Mouse (Mus musculus) urinary bladder, postnatal 0 days (tissue): ENCODE results near the gene Acad8. TPM values are rescaled to one million over a fixed set of nuclear protein-coding genes. Genes with fewer than 3 reads are reported as not detected.

Source experiments
- polyA plus RNA-seq: library from polyadenylated mRNA; unstranded; fragments of >200 nt; fragmentation: Nextera tagmentation; extraction: Ambion mirVana; gene quantifications from 2 replicates; pipeline ENCODE4 v1.2.1, GENCODE M21; 2015

The Acad8 gene
- polyA plus RNA-seq = 19.8 and 22.0 TPM in 2 replicates

DNA sequence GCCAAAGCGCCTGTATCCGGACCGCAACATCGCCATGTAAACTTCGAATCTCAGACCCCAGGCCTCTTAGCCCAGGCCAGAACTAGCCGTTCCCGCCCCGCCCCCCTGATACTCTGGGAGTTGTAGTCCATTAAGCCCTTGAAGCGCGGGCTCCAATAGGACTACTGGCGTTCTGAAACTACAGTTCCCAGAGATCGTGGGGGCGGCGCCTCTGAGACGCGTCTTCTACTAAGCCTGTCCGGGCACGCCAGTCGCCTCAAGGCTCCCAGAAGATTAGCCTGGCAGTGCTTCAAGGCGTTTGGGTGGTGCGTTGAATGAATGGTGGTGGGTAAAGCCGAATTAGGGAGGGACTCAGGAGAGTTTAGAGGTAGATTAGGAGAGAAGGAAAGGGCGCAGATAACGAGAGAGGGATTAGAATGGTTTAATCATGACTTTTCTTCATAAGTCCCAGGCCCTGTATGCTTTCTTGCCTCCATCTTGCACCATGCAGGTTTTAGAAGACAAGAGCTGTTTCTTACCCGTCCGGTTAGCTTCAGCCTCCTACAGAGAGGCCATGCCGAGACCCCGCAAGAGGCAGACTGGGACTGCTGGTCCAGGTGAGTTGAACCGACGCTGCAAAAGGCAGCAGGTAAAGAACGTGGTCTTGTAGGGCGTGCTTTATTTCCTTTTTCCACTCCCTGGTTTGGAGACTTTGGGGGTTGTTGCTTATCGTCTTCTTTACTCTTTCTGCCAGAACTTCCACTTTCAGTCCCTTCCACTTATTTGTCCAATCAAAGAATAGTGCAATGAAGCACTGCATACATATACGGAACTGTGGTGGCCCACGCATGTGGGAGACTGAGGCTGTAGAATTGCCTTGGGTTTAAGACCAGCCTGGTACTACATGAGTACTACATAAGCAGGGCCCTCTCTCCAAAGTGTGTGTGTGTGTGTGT lies at the start of gene Acad8, which contains the start of gene Thyn1:
TSS of gene Acad8 (minus strand) at position 106 of the 935 bp plus-strand sequence.
TSS of gene Thyn1 (plus strand) at position 250 of the 935 bp plus-strand sequence.

DNA sequence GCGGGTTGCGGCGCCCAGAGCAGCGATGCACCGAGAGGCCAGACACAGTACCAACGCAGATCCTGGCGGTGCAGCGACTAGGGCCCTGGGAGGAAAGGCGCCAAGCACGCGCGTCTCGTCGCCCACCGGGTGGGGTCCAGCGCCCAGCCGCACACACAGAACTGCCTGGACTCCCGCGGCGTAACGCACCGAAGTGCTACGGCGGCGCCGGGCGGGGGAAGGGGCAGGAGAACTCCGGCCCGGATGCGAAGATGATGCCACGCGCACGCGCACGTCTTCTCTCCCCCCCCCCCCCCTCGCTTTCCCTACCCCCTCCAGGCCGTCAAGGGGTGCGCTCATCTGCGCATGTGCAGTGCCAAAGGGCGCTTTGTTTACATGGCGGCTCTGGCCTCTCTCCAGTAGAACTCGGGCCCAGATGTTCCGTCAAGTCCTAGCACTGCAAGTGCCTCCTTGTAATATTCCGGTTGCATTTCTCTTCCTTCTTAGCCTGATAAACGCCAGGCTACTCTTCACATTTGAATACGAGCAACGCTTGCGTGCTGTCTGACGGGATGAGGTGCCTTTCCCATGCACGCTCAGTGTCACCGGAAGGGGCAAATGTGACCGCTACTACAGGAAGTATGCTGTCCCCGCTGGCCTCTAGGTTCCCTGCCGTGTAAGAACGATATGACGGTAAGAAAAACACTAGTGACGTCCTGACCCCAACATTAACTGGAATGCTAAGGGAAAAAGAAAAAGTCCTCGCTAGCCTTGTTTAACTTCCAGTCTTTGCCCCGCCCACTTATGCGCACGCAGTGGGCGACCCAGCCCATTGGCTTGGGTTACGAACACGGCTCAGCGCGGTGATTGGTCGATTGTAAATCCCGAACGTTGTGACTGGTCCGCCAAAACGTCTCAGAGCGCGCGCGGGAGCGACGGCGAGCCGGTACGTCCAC lies 30.7 kb upstream of the Acad8 start, which contains the start of the genes Vps26b and Ncapd3:
TSS of gene Vps26b (minus strand) at position 238 of the 935 bp plus-strand sequence.
TSS of gene Ncapd3 (plus strand) at position 348 of the 935 bp plus-strand sequence.

Other genes with a start within 250 kb of the Acad8 start
- 9.1 and 11.1 TPM in 2 replicates for gene Glb1l2, start 193.1 kb downstream of the Acad8 start, polyA plus RNA-seq
- gene Glb1l3, start 138.7 kb downstream of the Acad8 start, polyA plus RNA-seq = 0.21 TPM in 1 of 2 replicates, not detected in the other
- gene Gm1110, start 76.5 kb downstream of the Acad8 start, polyA plus RNA-seq = not detected in 2 replicates
- 74.1 and 86.0 TPM in 2 replicates for gene Thyn1, start 144 bp upstream of the Acad8 start, polyA plus RNA-seq
- gene Vps26b, start 30.5 kb upstream of the Acad8 start, polyA plus RNA-seq = 20.1 and 21.4 TPM in 2 replicates
- 5.8 and 7.2 TPM in 2 replicates for gene Ncapd3, start 30.6 kb upstream of the Acad8 start, polyA plus RNA-seq
- gene Jam3, start 155.9 kb upstream of the Acad8 start, polyA plus RNA-seq = 42.3 and 46.5 TPM in 2 replicates